Mouse (Mus musculus) leukemia stem cell, adult 10-12 weeks (primary cell): ENCODE results near the gene Cant1. TPM values are rescaled to one million over a fixed set of nuclear protein-coding genes. Genes with fewer than 3 reads are reported as not detected.

Experiments used
- polyA plus RNA-seq: library from polyadenylated mRNA; stranded (reverse); fragments of >175 nt; gene quantifications from 2 replicates; pipeline ENCODE4 v1.2.3, GENCODE M21; 2012; ENCODE audit warnings: low replicate concordance

Gene Cant1
- 77.2 and 84.7 TPM in 2 replicates for polyA plus RNA-seq

GRCm38 (mm10) chr11:118418834-118419504 is at the start of gene Cant1:
Gene Cant1 (minus strand): TSS chr11:118419086.

GRCm38 (mm10) chr11:118427986-118428385 is 9.1 kb upstream of the Cant1 start, which contains the start of gene C1qtnf1:
Gene C1qtnf1 (plus strand): TSS chr11:118428203.

GRCm38 (mm10) chr11:118401760-118402280 is 17.1 kb downstream of the Cant1 start, which contains the start of gene Lgals3bp:
Gene Lgals3bp (minus strand): TSS chr11:118402092.

Other genes with a start within 250 kb of the Cant1 start
- gene Cyth1, start 170.5 kb downstream of the Cant1 start, polyA plus RNA-seq: 11.4 and 13.0 TPM in 2 replicates
- gene Usp36, start 128.8 kb downstream of the Cant1 start, polyA plus RNA-seq: 47.2 and 50.6 TPM in 2 replicates
- 0.10 TPM in 1 of 2 replicates, not detected in the other for gene Cep295nl, start 76.6 kb downstream of the Cant1 start, polyA plus RNA-seq
- gene Timp2, start 63.3 kb downstream of the Cant1 start, polyA plus RNA-seq: 7.9 and 16.4 TPM in 2 replicates
- gene Lgals3bp, start 17.0 kb downstream of the Cant1 start, polyA plus RNA-seq: 49.3 and 61.6 TPM in 2 replicates
- 0.30 and 0.50 TPM in 2 replicates for gene C1qtnf1, start 9.1 kb upstream of the Cant1 start, polyA plus RNA-seq
- 29.3 and 49.7 TPM in 2 replicates for gene Engase, start 57.7 kb upstream of the Cant1 start, polyA plus RNA-seq